Mouse (Mus musculus): ENCODE data around the gene Gm10645. TPM values are rescaled to one million over a fixed set of nuclear protein-coding genes. Genes with fewer than 3 reads are reported as not detected.

Gene Gm10645
- total and polyA plus RNA-seq, 3 experiments: not detected

DNA sequence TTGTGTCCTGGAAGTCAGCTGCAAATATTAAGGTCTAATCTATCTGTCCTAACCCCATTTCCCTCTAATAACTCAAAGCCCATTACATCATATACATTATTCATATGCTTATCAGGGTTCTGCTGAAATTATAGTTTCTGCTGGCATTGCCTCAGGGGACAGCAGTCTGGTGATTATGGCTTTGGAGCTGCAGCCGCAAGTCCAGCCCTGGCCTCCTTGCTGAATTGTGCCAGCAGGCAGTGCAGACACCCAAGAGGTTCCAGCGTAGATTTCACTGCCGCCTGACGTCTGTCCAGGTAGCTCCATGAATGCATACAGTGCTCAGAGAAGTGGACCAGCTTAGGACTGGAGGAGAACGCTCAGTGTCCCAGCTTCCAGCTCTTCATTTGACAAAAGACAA lies 16.8 kb upstream of the Gm10645 start:
- Histone ChIP-seq H3K36me3 (replicated peaks) (no peaks in the 10 kb centered on the region), H3K4me1 (ENCODE audit: insufficient read depth, low read depth, low read length) (no peaks in the 10 kb centered on the region), H3K4me3 (ENCODE audit: low read depth, low read length) (no peak overlapping the region), H3K9me3 (replicated peaks) (no peaks in the 10 kb centered on the region), H3K27me3 (ENCODE audit: insufficient read depth, low read length) (peaks cover 3% of the 10 kb centered on the region; the same call in 1 of the 2 replicates)
- DNase-seq (ENCODE audit: low spot score) (no peak), ATAC-seq (ENCODE audit: extremely low read depth, insufficient number of reproducible peaks, low FRiP score, poor library complexity, severe bottlenecking) (no peak)
- no peak for TF ChIP-seq GATA1 (IDR thresholded peaks at IDR 0.05; ENCODE audit: borderline replicate concordance, low read length)

DNA sequence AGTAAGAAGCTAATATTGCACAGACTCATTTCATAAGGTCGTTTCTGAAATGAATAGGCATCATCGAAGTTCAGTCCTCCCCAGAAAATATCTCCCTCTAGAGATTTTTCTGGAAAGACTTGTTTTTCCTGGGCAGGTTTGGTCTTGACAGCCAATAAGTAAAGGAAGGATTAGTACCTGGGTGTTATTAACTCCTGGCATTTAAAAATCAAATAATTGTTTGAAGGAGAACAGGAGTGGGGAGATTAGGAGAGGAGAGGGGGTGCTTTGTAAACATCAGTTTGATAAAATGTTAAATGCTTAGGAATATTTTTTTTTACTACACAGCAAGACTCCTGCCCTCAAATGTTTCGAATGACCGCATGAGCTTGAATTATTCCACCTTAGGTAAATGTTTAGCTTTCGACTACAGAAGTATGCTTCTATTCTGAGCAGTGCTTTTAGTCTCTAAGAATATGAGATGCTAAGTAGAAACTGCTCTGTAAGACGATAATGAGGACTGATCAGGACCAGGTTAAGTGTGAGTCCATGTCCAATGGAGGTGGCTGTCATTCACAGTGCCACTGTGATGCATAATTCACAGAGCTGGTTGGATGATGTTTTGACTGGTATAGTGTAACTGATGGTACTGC lies 16.0 kb upstream of the Gm10645 start:
- Histone ChIP-seq H3K27me3 (ENCODE audit: insufficient read depth, low read length) (peaks cover 3% of the 10 kb centered on the region; the same call in 1 of the 2 replicates), H3K9me3 (replicated peaks) (no peaks in the 10 kb centered on the region), H3K4me1 (ENCODE audit: insufficient read depth, low read depth, low read length) (no peaks in the 10 kb centered on the region), H3K4me3 (ENCODE audit: low read depth, low read length) (no peak overlapping the region), H3K36me3 (replicated peaks) (no peaks in the 10 kb centered on the region)
- no peak for DNase-seq (ENCODE audit: low spot score)
- ATAC-seq (ENCODE audit: extremely low read depth, insufficient number of reproducible peaks, low FRiP score, poor library complexity, severe bottlenecking): no peak
- no peak for TF ChIP-seq GATA2 (IDR thresholded peaks at IDR 0.05; ENCODE audit: borderline replicate concordance, low read depth, low read length)
- TF ChIP-seq CTCF (IDR thresholded peaks at IDR 0.05; ENCODE audit: low read depth, low read length): no peak
- no peak for TF ChIP-seq POLR2AphosphoS5 (IDR thresholded peaks at IDR 0.05; ENCODE audit: insufficient replicate concordance, low read depth, low read length)
- no peak for TF ChIP-seq TAL1 (conservative IDR thresholded peaks at IDR 0.05; ENCODE audit: low read depth, low read length)
- TF ChIP-seq GATA1 (IDR thresholded peaks at IDR 0.05; ENCODE audit: borderline replicate concordance, low read length): no peak

- no peaks in the 10 kb centered on the region for H3K4me1 ChIP-seq (ENCODE audit: insufficient read depth, low read depth, low read length)
- TF ChIP-seq GATA1 (IDR thresholded peaks at IDR 0.05; ENCODE audit: borderline replicate concordance, low read length): no peak
- TF ChIP-seq TAL1 (conservative IDR thresholded peaks at IDR 0.05; ENCODE audit: low read depth, low read length): no peak
- no peak for TF ChIP-seq GATA2 (IDR thresholded peaks at IDR 0.05; ENCODE audit: borderline replicate concordance, low read depth, low read length)
- no peak for TF ChIP-seq POLR2AphosphoS5 (IDR thresholded peaks at IDR 0.05; ENCODE audit: insufficient replicate concordance, low read depth, low read length)
- no peaks in the 10 kb centered on the region for H3K9me3 ChIP-seq (replicated peaks)
- H3K36me3 ChIP-seq (replicated peaks): no peaks in the 10 kb centered on the region
- DNase-seq (ENCODE audit: low spot score) (no peak), ATAC-seq (ENCODE audit: extremely low read depth, insufficient number of reproducible peaks, low FRiP score, poor library complexity, severe bottlenecking) (no peak)
- no peak overlapping the region for H3K4me3 ChIP-seq (ENCODE audit: low read depth, low read length)
- H3K27me3 ChIP-seq (ENCODE audit: insufficient read depth, low read length): 0 out of 2 replicates have a peak, but pooled peaks cover 3% of the 10 kb centered on the region
These were observed 12.3 kb upstream of the Gm10645 start for GRCm38 (mm10) chr8:83178228-83178742.

DNA sequence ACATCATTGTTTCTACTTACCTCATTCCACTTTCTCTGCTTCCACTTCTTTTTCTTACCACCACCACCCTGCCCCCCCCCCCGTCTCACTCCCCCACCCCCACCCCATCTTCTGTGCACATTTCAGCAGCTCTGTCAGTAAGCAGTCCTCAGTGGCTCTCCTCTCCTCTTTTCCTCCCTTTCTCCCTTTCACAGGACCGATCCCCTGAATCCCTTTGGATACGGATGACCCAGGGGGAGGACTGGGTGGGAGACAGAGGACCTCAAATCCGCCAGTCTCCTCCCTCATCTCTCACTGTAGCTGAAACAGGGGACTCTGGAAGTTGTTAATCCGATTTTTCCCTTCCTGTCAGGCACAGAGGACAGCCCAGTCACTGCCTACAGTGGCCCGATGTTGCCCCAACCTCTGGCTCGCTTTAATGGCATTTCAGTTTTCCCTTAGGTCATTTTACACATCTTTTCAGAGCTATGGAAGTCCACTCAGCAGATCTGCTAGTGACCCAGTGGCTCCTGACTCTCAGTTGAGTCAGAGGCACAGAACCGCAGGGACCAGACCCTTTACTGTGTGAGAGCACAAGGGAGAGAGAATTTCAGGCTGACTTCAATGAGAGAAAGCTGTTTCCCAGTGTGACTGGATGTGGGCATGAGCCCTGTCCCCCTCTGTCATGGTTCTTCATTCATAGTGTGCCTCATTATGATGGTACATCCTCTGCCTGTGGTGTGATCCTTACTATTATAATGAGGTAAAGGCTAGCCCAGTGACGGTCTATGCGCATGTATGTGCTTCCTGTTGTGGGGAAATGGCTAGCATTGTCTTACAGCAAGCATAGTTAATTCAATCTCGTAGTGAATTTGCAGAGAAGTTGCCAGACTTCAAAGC lies 11.6 kb upstream of the Gm10645 start:
- H3K4me3 ChIP-seq (ENCODE audit: low read depth, low read length): no peak overlapping the region
- ATAC-seq (ENCODE audit: extremely low read depth, insufficient number of reproducible peaks, low FRiP score, poor library complexity, severe bottlenecking) (no peak), DNase-seq (ENCODE audit: low spot score) (no peak)
- H3K4me1 ChIP-seq (ENCODE audit: insufficient read depth, low read depth, low read length): no peaks in the 10 kb centered on the region
- H3K27me3 ChIP-seq (ENCODE audit: insufficient read depth, low read length): 0 out of 2 replicates have a peak, but pooled peaks cover 3% of the 10 kb centered on the region
- H3K9me3 ChIP-seq (replicated peaks): no peaks in the 10 kb centered on the region
- TF ChIP-seq POLR2AphosphoS5 (IDR thresholded peaks at IDR 0.05; ENCODE audit: insufficient replicate concordance, low read depth, low read length) (no peak), CTCF (IDR thresholded peaks at IDR 0.05; ENCODE audit: low read depth, low read length) (no peak), GATA2 (IDR thresholded peaks at IDR 0.05; ENCODE audit: borderline replicate concordance, low read depth, low read length) (no peak), TAL1 (conservative IDR thresholded peaks at IDR 0.05; ENCODE audit: low read depth, low read length) (no peak), GATA1 (IDR thresholded peaks at IDR 0.05; ENCODE audit: borderline replicate concordance, low read length) (no peak)
- no peaks in the 10 kb centered on the region for H3K36me3 ChIP-seq (replicated peaks)

- no peak for ATAC-seq (ENCODE audit: extremely low read depth, insufficient number of reproducible peaks, low FRiP score, poor library complexity, severe bottlenecking)
These were observed 10.8 kb upstream of the Gm10645 start for GRCm38 (mm10) chr8:83176785-83177184.

DNA sequence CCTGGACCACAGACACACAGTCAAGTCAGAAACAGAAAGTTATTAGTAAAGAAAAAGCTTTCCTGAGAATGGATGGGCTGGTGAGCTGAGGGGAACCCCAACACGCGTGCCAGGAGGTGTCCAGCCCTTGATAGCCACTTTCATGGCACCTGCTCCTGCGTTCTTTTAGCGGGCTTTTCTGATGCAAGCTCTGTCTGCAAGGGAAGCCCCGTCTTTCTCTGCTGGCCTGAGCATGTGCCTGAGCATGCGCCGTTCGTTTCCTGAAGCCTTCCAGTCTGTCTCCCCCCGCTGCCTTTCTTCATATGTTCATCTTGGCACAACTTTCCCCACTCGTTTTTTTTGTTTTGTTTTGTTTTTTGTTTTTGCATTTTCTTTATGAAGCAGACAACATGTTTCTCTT lies 9.7 kb upstream of the Gm10645 start:
- ATAC-seq (ENCODE audit: extremely low read depth, insufficient number of reproducible peaks, low FRiP score, poor library complexity, severe bottlenecking): no peak

More at GRCm38 (mm10) chr8:83176785-83177184, 10.8 kb upstream of the Gm10645 start:
- TF ChIP-seq POLR2AphosphoS5 (IDR thresholded peaks at IDR 0.05; ENCODE audit: insufficient replicate concordance, low read depth, low read length) (no peak), CTCF (IDR thresholded peaks at IDR 0.05; ENCODE audit: low read depth, low read length) (no peak), GATA1 (IDR thresholded peaks at IDR 0.05; ENCODE audit: borderline replicate concordance, low read length) (no peak), TAL1 (conservative IDR thresholded peaks at IDR 0.05; ENCODE audit: low read depth, low read length) (no peak), GATA2 (IDR thresholded peaks at IDR 0.05; ENCODE audit: borderline replicate concordance, low read depth, low read length) (no peak)
- Histone ChIP-seq H3K36me3 (replicated peaks) (no peaks in the 10 kb centered on the region), H3K4me1 (ENCODE audit: insufficient read depth, low read depth, low read length) (no peaks in the 10 kb centered on the region), H3K9me3 (replicated peaks) (no peaks in the 10 kb centered on the region), H3K27me3 (ENCODE audit: insufficient read depth, low read length) (0 out of 2 replicates have a peak, but pooled peaks cover 3% of the 10 kb centered on the region), H3K4me3 (ENCODE audit: low read depth, low read length) (no peak overlapping the region)
- no peak for DNase-seq (ENCODE audit: low spot score)

More for the DNA sequence above, 9.7 kb upstream of the Gm10645 start:
- Histone ChIP-seq H3K4me1 (ENCODE audit: insufficient read depth, low read depth, low read length) (no peaks in the 10 kb centered on the region), H3K36me3 (replicated peaks) (no peaks in the 10 kb centered on the region), H3K27me3 (ENCODE audit: insufficient read depth, low read length) (0 out of 2 replicates have a peak, but pooled peaks cover 3% of the 10 kb centered on the region), H3K9me3 (replicated peaks) (no peaks in the 10 kb centered on the region), H3K4me3 (ENCODE audit: low read depth, low read length) (no peak overlapping the region)
- TF ChIP-seq GATA2 (IDR thresholded peaks at IDR 0.05; ENCODE audit: borderline replicate concordance, low read depth, low read length) (no peak), GATA1 (IDR thresholded peaks at IDR 0.05; ENCODE audit: borderline replicate concordance, low read length) (no peak), POLR2AphosphoS5 (IDR thresholded peaks at IDR 0.05; ENCODE audit: insufficient replicate concordance, low read depth, low read length) (no peak), CTCF (IDR thresholded peaks at IDR 0.05; ENCODE audit: low read depth, low read length) (no peak), TAL1 (conservative IDR thresholded peaks at IDR 0.05; ENCODE audit: low read depth, low read length) (no peak)
- no peak for DNase-seq (ENCODE audit: low spot score)
